Mouse (Mus musculus): Measurements from ENCODE around the gene Prdm10. TPM values are rescaled to one million over a fixed set of nuclear protein-coding genes. Genes with fewer than 3 reads are reported as not detected.

The Prdm10 gene
- polyA plus RNA-seq, 1 experiment = 9.3 TPM

- 38% methylated on average over 2 of the region's 2 CpGs for WGBS
- H3K27me3 ChIP-seq (ENCODE audit: control insufficient read depth, insufficient read depth, low read length) = no peaks in the 10 kb centered on the region
- H3K27ac ChIP-seq (ENCODE audit: insufficient read depth, low read depth, low read length) = peak overlapping the region; percentile 35; the same call in 1 of the 2 replicates
Measured at GRCm38 (mm10) chr9:31293208-31293607, 12.9 kb downstream of the Prdm10 start.

DNA sequence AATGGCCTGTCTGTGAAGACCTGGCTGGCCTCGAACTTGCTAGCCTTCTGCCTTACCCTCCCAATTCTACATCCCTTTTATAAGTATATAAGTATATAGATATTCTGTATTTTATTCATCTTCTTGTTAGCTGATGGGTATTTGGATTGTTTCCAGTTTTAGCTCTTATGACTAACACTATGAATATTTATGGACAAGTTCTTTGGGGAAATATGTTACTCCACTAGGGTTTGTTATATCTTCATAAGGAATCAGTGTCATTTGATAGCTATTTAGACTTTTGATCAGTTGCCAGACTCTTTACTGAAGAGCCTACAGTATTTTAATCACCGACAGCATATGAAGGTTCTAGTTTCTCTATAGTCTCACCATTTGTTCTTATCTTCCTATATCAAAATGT, 15.0 kb downstream of the Prdm10 start:
- no peaks in the 10 kb centered on the region for H3K36me3 ChIP-seq (ENCODE audit: control insufficient read depth, insufficient read depth, low read length)
- H3K4me3 ChIP-seq (ENCODE audit: low read depth, low read length) = no peak overlapping the region
- whole genome bisulfite sequencing = 56% methylated on average over 2 of the region's 2 CpGs
- no peaks in the 10 kb centered on the region for H3K27me3 ChIP-seq (ENCODE audit: control insufficient read depth, insufficient read depth, low read length)
- TF ChIP-seq CTCF (IDR thresholded peaks at IDR 0.05; ENCODE audit: extremely low read depth, insufficient read length, insufficient replicate concordance, low read depth, low read length) = no peak
- no peak for TF ChIP-seq POLR2A (IDR thresholded peaks at IDR 0.05; ENCODE audit: low read depth, low read length)
- peaks cover 12% of the 10 kb centered on the region; the same call in 1 of the 2 replicates for H3K4me1 ChIP-seq (ENCODE audit: control insufficient read depth, insufficient read depth, insufficient read length, low read length)
- no peak overlapping the region for H3K27ac ChIP-seq (ENCODE audit: insufficient read depth, low read depth, low read length)

More at GRCm38 (mm10) chr9:31293208-31293607, 12.9 kb downstream of the Prdm10 start:
- no peak overlapping the region for H3K4me3 ChIP-seq (ENCODE audit: low read depth, low read length)
- H3K36me3 ChIP-seq (ENCODE audit: control insufficient read depth, insufficient read depth, low read length) = no peaks in the 10 kb centered on the region
- TF ChIP-seq POLR2A (IDR thresholded peaks at IDR 0.05; ENCODE audit: low read depth, low read length) (no peak), CTCF (IDR thresholded peaks at IDR 0.05; ENCODE audit: extremely low read depth, insufficient read length, insufficient replicate concordance, low read depth, low read length) (no peak)
- H3K4me1 ChIP-seq (ENCODE audit: control insufficient read depth, insufficient read depth, insufficient read length, low read length) = peaks cover 12% of the 10 kb centered on the region; the same call in 1 of the 2 replicates

DNA sequence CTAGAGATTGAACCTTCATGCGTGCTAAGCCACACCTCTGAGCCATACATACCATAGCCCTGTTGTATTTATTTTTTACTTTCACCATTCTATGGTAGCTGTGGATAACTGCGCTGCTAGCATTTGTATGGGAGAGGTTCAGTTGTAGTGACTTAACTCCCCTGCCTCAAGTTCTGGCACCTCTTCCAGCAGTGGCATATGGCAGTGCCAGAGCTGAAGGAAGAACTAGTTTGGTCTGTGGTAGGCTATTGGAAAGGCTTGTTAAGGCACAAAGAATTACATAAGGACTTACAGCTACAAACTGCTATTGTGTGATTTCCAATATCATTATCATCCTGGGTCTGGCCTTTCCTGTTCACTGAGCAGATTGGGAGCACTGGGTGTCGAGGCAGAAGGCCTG, 16.0 kb downstream of the Prdm10 start:
- H3K4me3 ChIP-seq (ENCODE audit: low read depth, low read length) = no peak overlapping the region
- WGBS = 90% methylated on average over 3 of the region's 3 CpGs
- TF ChIP-seq CTCF (IDR thresholded peaks at IDR 0.05; ENCODE audit: extremely low read depth, insufficient read length, insufficient replicate concordance, low read depth, low read length) (no peak), POLR2A (IDR thresholded peaks at IDR 0.05; ENCODE audit: low read depth, low read length) (no peak)
- H3K27me3 ChIP-seq (ENCODE audit: control insufficient read depth, insufficient read depth, low read length) = no peaks in the 10 kb centered on the region
- no peaks in the 10 kb centered on the region for H3K36me3 ChIP-seq (ENCODE audit: control insufficient read depth, insufficient read depth, low read length)
- H3K4me1 ChIP-seq (ENCODE audit: control insufficient read depth, insufficient read depth, insufficient read length, low read length) = peaks cover 11% of the 10 kb centered on the region; the same call in 1 of the 2 replicates
- H3K27ac ChIP-seq (ENCODE audit: insufficient read depth, low read depth, low read length) = no peak overlapping the region

- no peaks in the 10 kb centered on the region for H3K27me3 ChIP-seq (ENCODE audit: control insufficient read depth, insufficient read depth, low read length)
- H3K27ac ChIP-seq (ENCODE audit: insufficient read depth, low read depth, low read length) = no peak overlapping the region
- WGBS = 77% methylated on average over 6 of the region's 6 CpGs
- H3K4me1 ChIP-seq (ENCODE audit: control insufficient read depth, insufficient read depth, insufficient read length, low read length) = peaks cover 17% of the 10 kb centered on the region
- no peak overlapping the region for H3K4me3 ChIP-seq (ENCODE audit: low read depth, low read length)
- TF ChIP-seq POLR2A (IDR thresholded peaks at IDR 0.05; ENCODE audit: low read depth, low read length) = no peak
- H3K36me3 ChIP-seq (ENCODE audit: control insufficient read depth, insufficient read depth, low read length) = no peaks in the 10 kb centered on the region
Measured at GRCm38 (mm10) chr9:31298751-31299150, 18.4 kb downstream of the Prdm10 start.

DNA sequence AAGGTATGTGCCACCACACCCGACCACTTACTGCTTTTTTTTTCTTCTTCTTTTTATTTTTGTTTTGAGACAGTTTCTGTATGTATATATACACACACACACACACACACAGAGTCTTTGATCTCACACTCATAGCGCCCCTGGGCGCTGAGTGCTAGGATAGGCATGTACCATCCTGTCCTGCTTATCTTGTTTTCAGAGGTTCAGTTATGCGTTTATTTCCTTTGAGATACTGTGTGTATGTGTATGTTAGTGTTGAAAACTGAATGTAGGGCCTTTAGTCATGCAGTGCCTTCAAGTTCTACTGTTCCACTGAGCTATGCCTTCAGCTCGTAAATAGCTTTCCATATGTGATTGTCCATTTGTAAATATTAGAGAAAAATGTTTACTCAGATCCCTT, 20.2 kb downstream of the Prdm10 start:
- Histone ChIP-seq H3K27me3 (ENCODE audit: control insufficient read depth, insufficient read depth, low read length) (no peaks in the 10 kb centered on the region), H3K4me1 (ENCODE audit: control insufficient read depth, insufficient read depth, insufficient read length, low read length) (peaks cover 11% of the 10 kb centered on the region), H3K36me3 (ENCODE audit: control insufficient read depth, insufficient read depth, low read length) (no peaks in the 10 kb centered on the region), H3K4me3 (ENCODE audit: low read depth, low read length) (no peak overlapping the region), H3K27ac (ENCODE audit: insufficient read depth, low read depth, low read length) (no peak overlapping the region)
- 47% methylated on average over 5 of the region's 5 CpGs for WGBS
- no peak for TF ChIP-seq CTCF (IDR thresholded peaks at IDR 0.05; ENCODE audit: extremely low read depth, insufficient read length, insufficient replicate concordance, low read depth, low read length)
- TF ChIP-seq POLR2A (IDR thresholded peaks at IDR 0.05; ENCODE audit: low read depth, low read length) = no peak

GRCm38 (mm10) chr9:31301107-31301506, 20.8 kb downstream of the Prdm10 start:
- H3K27ac ChIP-seq (ENCODE audit: insufficient read depth, low read depth, low read length) = peak overlapping the region; percentile 44; the same call in 1 of the 2 replicates
- H3K36me3 ChIP-seq (ENCODE audit: control insufficient read depth, insufficient read depth, low read length) = no peaks in the 10 kb centered on the region
- no peaks in the 10 kb centered on the region for H3K27me3 ChIP-seq (ENCODE audit: control insufficient read depth, insufficient read depth, low read length)
- TF ChIP-seq POLR2A (IDR thresholded peaks at IDR 0.05; ENCODE audit: low read depth, low read length) (no peak), CTCF (IDR thresholded peaks at IDR 0.05; ENCODE audit: extremely low read depth, insufficient read length, insufficient replicate concordance, low read depth, low read length) (no peak)
- 28% methylated on average over 5 of the region's 5 CpGs for WGBS
- no peak overlapping the region for H3K4me3 ChIP-seq (ENCODE audit: low read depth, low read length)
- peaks cover 11% of the 10 kb centered on the region for H3K4me1 ChIP-seq (ENCODE audit: control insufficient read depth, insufficient read depth, insufficient read length, low read length)

DNA sequence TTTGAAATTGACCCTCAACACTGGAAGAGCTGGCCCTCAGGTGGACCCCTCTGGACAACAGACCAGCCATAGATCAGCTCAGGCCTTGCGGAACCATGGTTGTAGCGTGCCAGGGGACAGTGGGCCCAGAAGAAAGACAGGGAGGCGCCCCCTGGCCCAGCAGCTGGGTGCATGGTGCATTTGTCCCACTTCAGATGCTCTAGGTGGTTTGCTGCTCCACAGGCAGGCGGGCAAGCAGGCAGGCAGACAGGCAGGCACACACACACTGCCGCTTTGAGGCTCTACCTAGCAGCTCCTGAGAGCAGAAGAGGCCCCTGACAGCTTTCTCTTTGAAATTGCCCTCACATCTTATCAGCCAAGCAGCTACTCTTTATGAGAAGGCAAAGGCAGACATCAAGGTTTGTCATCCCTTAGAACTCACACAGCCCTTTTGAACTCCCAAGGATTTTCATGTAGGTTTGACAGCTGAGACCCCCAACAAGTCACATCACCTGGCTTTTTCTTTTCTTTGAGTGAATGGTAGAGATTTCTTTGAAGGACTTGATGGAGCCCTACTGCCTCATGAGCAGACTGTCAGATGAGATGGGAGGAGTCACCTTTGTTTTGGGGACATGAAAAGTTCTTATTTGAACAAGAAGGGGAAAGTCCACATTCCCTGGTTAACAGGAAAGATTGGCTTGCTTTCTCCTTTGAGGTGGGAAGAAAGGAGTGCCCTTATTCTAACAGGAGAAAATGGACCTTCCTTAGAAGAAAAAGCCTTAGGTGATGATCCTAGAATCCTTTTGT, 21.4 kb downstream of the Prdm10 start:
- Histone ChIP-seq H3K27ac (ENCODE audit: insufficient read depth, low read depth, low read length) (peak overlapping the region; percentile 44), H3K4me3 (ENCODE audit: low read depth, low read length) (no peak overlapping the region), H3K27me3 (ENCODE audit: control insufficient read depth, insufficient read depth, low read length) (no peaks in the 10 kb centered on the region), H3K4me1 (ENCODE audit: control insufficient read depth, insufficient read depth, insufficient read length, low read length) (peaks cover 11% of the 10 kb centered on the region), H3K36me3 (ENCODE audit: control insufficient read depth, insufficient read depth, low read length) (no peaks in the 10 kb centered on the region)
- no peak for TF ChIP-seq POLR2A (IDR thresholded peaks at IDR 0.05; ENCODE audit: low read depth, low read length)
- TF ChIP-seq CTCF (IDR thresholded peaks at IDR 0.05; ENCODE audit: extremely low read depth, insufficient read length, insufficient replicate concordance, low read depth, low read length) = no peak
- WGBS = 54% methylated on average over 5 of the region's 5 CpGs

Measured in small intestine, adult 2 months (tissue).